20 mouse cellular contexts compared by ENCODE assay signal in genomic region chr11:65003611-65004010, GRCm38 (mm10). TPM values are rescaled to one million over a fixed set of nuclear protein-coding genes. Genes with fewer than 3 reads are reported as not detected.
DNase-seq lines count a peak whose midpoint lies in the region; ATAC-seq lines count a peak whose summit lies in the region.
"Had no signal": no experiment of that assay in that cellular context is flagged by ENCODE, and none has a peak within 500 bp of the region (broad histone marks: within the 10 kb centered on the region; RNA-seq: fewer than 3 reads in every experiment).

No protein-coding gene starts in this region.

- peak; percentile 35 for DNase-seq in adrenal gland, adult 8-10 months
- no peak for DNase-seq in adrenal gland, postnatal 25 days
- peak; percentile 57 for DNase-seq in adrenal gland, postnatal 10 days
- peak; percentile 68 for DNase-seq in adrenal gland, postnatal 14 days
- no peak for DNase-seq in right cerebral cortex, postnatal 14 days
- DNase-seq: cerebellum, adult 11 months; cerebellum, adult 2 months; cerebellum, adult 9-11 months; cerebellum, postnatal 25 days; gastrocnemius, postnatal 25 days; heart, adult 18-20 months; heart, postnatal 14 days; heart, postnatal 4 days; kidney, adult 18-20 months had no signal

- ATAC-seq in megakaryocyte progenitor cell, adult 5-6 weeks (replicated peaks; ENCODE audit: poor library complexity) = no peak
- ATAC-seq: CD4-positive, CD25-positive, alpha-beta regulatory T cell, adult 4 months; forebrain, embryonic 15.5 days; hindbrain, postnatal 0 days; inflammation-experienced regulatory T-cells, adult 6 months; intestine, embryonic 16.5 days had no signal

RNA-seq across cellular contexts. Expression of gene Elac2, which starts 24.8 kb away (rescaled TPM):
- total RNA-seq in adrenal gland, adult 8-10 months (2022) = 10 to 100 TPM; 41.5 to 45.7 (median 42.4) TPM
- total RNA-seq in adrenal gland, postnatal 25 days (2021) = 38.1 and 53.4 TPM in 2 replicates
- total RNA-seq in adrenal gland, postnatal 10 days (2021) = 10 to 100 TPM; 32.7 to 34.1 TPM
- 39.9 and 47.8 TPM in 2 replicates for total RNA-seq in adrenal gland, postnatal 14 days (2021)
- 16.4 and 18.8 TPM in 2 replicates for total RNA-seq in megakaryocyte progenitor cell, adult 5-6 weeks (2015)
- 35.3 and 39.2 TPM in 2 replicates for total RNA-seq in megakaryocyte progenitor cell, adult 5-6 weeks (2017)

Comparison
In these comparisons a context has a peak if more than half of its experiments do, and no peak if none do; other contexts are left out.
1. DNase-seq: peak in adrenal gland, adult 8-10 months (single experiment), adrenal gland, postnatal 10 days (single experiment) and adrenal gland, postnatal 14 days (single experiment); none in adrenal gland, postnatal 25 days (single experiment) and right cerebral cortex, postnatal 14 days (single experiment).